Mouse (Mus musculus): ENCODE data around the gene Pus1.

- TF ChIP-seq CTCF (IDR thresholded peaks at IDR 0.05; ENCODE audit: low read depth) (no peak), EP300 (optimal IDR thresholded peaks at IDR 0.05) (no peak)
Observed at GRCm38 (mm10) chr5:110794363-110794762, 13.9 kb upstream of the Pus1 start.
